ENCODE assay signal across 7 mouse cellular contexts in genomic region chr4:115062540-115062874, GRCm38 (mm10). TPM values are rescaled to one million over a fixed set of nuclear protein-coding genes. Genes with fewer than 3 reads are reported as not detected.
A peak's percentile ranks its signal among the peaks of the same experiment; 100 is the strongest.
DNase-seq lines count a peak whose midpoint lies in the region; ATAC-seq lines count a peak whose summit lies in the region.

No protein-coding gene starts in this region.

- no peaks in the 10 kb centered on the region for H3K27me3 ChIP-seq in megakaryocyte, embryonic 14.5 days (replicated peaks)

- peaks cover 73% of the 10 kb centered on the region for H3K4me1 ChIP-seq in megakaryocyte, embryonic 14.5 days

- H3K4me3 ChIP-seq in megakaryocyte, embryonic 14.5 days (replicated peaks), result peak overlapping the region; percentile 94

- peak; percentile 9 for DNase-seq in ES-CJ7 (ENCODE audit: low read depth, low spot score)
- DNase-seq in MEL-GATA-1-ER (ENCODE audit: extremely low read depth, low read depth), result peak; percentile 65
- DNase-seq in right cerebral cortex, adult 2 months (ENCODE audit: low spot score in 2 of 2), result no peak
- no peak for DNase-seq in B cell, adult 2 months

- peak; percentile 49 to 52; a peak in 2 of 4 replicates for ATAC-seq in hematopoietic stem cell, adult 5-6 weeks (replicated peaks in 1 of 2; ENCODE audit: insufficient read depth in 1 of 2, low FRiP score in 2 of 2, low TSS enrichment in 1 of 2, low read depth in 1 of 2, poor library complexity in 2 of 2, severe bottlenecking in 2 of 2)
- ATAC-seq in erythroid progenitor cell, adult 5-6 weeks (replicated peaks; ENCODE audit: low FRiP score, poor library complexity, severe bottlenecking), result no peak

- H3K9me3 ChIP-seq in megakaryocyte, embryonic 14.5 days, result no peaks in the 10 kb centered on the region

- peaks cover 75% of the 10 kb centered on the region for H3K36me3 ChIP-seq in megakaryocyte, embryonic 14.5 days (replicated peaks; ENCODE audit: low read length)

RNA-seq across cellular contexts. Expression of gene Tal1, which starts 6.3 kb away (rescaled TPM):
- 33.4 and 38.4 TPM in 2 replicates for total RNA-seq in hematopoietic stem cell, adult 5-6 weeks (2017)
- 106 and 219 TPM in 2 replicates for polyA plus RNA-seq in megakaryocyte, embryonic 14.5 days (2012; ENCODE audit: insufficient read depth, low replicate concordance)
- total RNA-seq in erythroid progenitor cell, adult 5-6 weeks (2015; ENCODE audit: low replicate concordance), result 227 and 255 TPM in 2 replicates
- total RNA-seq in erythroid progenitor cell, adult 5-6 weeks (2017; ENCODE audit: low replicate concordance), result 186 and 231 TPM in 2 replicates

RNA-seq across cellular contexts. Expression of gene Pdzk1ip1, which starts 26.0 kb away (rescaled TPM):
- 26.4 and 37.5 TPM in 2 replicates for total RNA-seq in hematopoietic stem cell, adult 5-6 weeks (2017)
- 2.2 and 5.1 TPM in 2 replicates for polyA plus RNA-seq in megakaryocyte, embryonic 14.5 days (2012; ENCODE audit: insufficient read depth, low replicate concordance)
- 733 and 856 TPM in 2 replicates for total RNA-seq in erythroid progenitor cell, adult 5-6 weeks (2015; ENCODE audit: low replicate concordance)
- 400 and 437 TPM in 2 replicates for total RNA-seq in erythroid progenitor cell, adult 5-6 weeks (2017; ENCODE audit: low replicate concordance)

Comparison
In these comparisons a context has a peak if more than half of its experiments do, and no peak if none do; other contexts are left out.
1. DNase-seq: peak in ES-CJ7 (single experiment) and MEL-GATA-1-ER (single experiment); none in right cerebral cortex, adult 2 months (0 of 2) and B cell, adult 2 months (0 of 2).
2. RNA of gene Pdzk1ip1, which starts 26.0 kb away (total RNA-seq): 400 to 856 TPM in erythroid progenitor cell, adult 5-6 weeks; 26.4 to 37.5 TPM in hematopoietic stem cell, adult 5-6 weeks; every median in the first group is over 10 times any median in the second.